Mouse (Mus musculus): ENCODE data around the gene Prpf6. TPM values are rescaled to one million over a fixed set of nuclear protein-coding genes. Genes with fewer than 3 reads are reported as not detected.

The Prpf6 gene
- polyA plus RNA-seq, 1 experiment from 2014 or later, result 62.9 TPM

- 3% methylated on average over 6 of the region's 6 CpGs for WGBS
- no peak for DNase-seq (ENCODE audit: low spot score)
- Histone ChIP-seq H3K36me3 (peaks cover 29% of the 10 kb centered on the region), H3K9me3 (no peaks in the 10 kb centered on the region), H3K4me1 (peaks cover 28% of the 10 kb centered on the region), H3K4me3 (peak overlapping the region; percentile 96), H3K27ac (peak overlapping the region; percentile 96), H3K27me3 (ENCODE audit: insufficient read depth, poor library complexity, severe bottlenecking) (no peaks in the 10 kb centered on the region)
These were observed 1.4 kb downstream of the Prpf6 start for GRCm38 (mm10) chr2:181593042-181593421.

- Histone ChIP-seq H3K27me3 (ENCODE audit: insufficient read depth, poor library complexity, severe bottlenecking) (no peaks in the 10 kb centered on the region), H3K36me3 (peaks cover 19% of the 10 kb centered on the region), H3K27ac (no peak overlapping the region), H3K9me3 (no peaks in the 10 kb centered on the region), H3K4me1 (peaks cover 38% of the 10 kb centered on the region), H3K4me3 (no peak overlapping the region)
- no peak for DNase-seq (ENCODE audit: low spot score)
These were observed 2.3 kb downstream of the Prpf6 start for GRCm38 (mm10) chr2:181593937-181594336.

- no peaks in the 10 kb centered on the region for H3K27me3 ChIP-seq (ENCODE audit: insufficient read depth, poor library complexity, severe bottlenecking)
- 83% methylated on average over 4 of the region's 4 CpGs for WGBS
- no peaks in the 10 kb centered on the region for H3K9me3 ChIP-seq
- no peak overlapping the region for H3K4me3 ChIP-seq
- peaks cover 8% of the 10 kb centered on the region for H3K36me3 ChIP-seq
- DNase-seq (ENCODE audit: low spot score), result no peak
- peaks cover 42% of the 10 kb centered on the region for H3K4me1 ChIP-seq
- H3K27ac ChIP-seq, result no peak overlapping the region
These were observed 3.5 kb downstream of the Prpf6 start for GRCm38 (mm10) chr2:181594946-181595696.

- 36% methylated on average over 6 of the region's 6 CpGs for WGBS
- Histone ChIP-seq H3K36me3 (no peaks in the 10 kb centered on the region), H3K9me3 (no peaks in the 10 kb centered on the region), H3K27ac (no peak overlapping the region), H3K4me1 (peaks cover 41% of the 10 kb centered on the region), H3K4me3 (no peak overlapping the region), H3K27me3 (ENCODE audit: insufficient read depth, poor library complexity, severe bottlenecking) (no peaks in the 10 kb centered on the region)
- no peak for DNase-seq (ENCODE audit: low spot score)
These were observed 4.7 kb downstream of the Prpf6 start for GRCm38 (mm10) chr2:181596221-181596960.

GRCm38 (mm10) chr2:181597378-181598061, 5.9 kb downstream of the Prpf6 start:
- H3K27me3 ChIP-seq (ENCODE audit: insufficient read depth, poor library complexity, severe bottlenecking), result no peaks in the 10 kb centered on the region
- no peaks in the 10 kb centered on the region for H3K9me3 ChIP-seq
- H3K27ac ChIP-seq, result no peak overlapping the region
- DNase-seq (ENCODE audit: low spot score), result no peak
- H3K36me3 ChIP-seq, result no peaks in the 10 kb centered on the region
- no peak overlapping the region for H3K4me3 ChIP-seq
- 57% methylated on average over 7 of the region's 7 CpGs for WGBS
- peaks cover 37% of the 10 kb centered on the region for H3K4me1 ChIP-seq

GRCm38 (mm10) chr2:181598454-181599351, 7.0 kb downstream of the Prpf6 start, which contains the start of gene Samd10:
TSS of gene Samd10 (minus strand) at chr2:181599212.
- H3K4me1 ChIP-seq, result peaks cover 30% of the 10 kb centered on the region
- peak within 1 kb of the TSS; percentile 85 for H3K27ac ChIP-seq
- no peaks in the 10 kb centered on the region for H3K9me3 ChIP-seq
- H3K4me3 ChIP-seq, result peak within 1 kb of the TSS; percentile 76
- peak; percentile 89 for DNase-seq (ENCODE audit: low spot score)
- H3K27me3 ChIP-seq (ENCODE audit: insufficient read depth, poor library complexity, severe bottlenecking), result no peaks in the 10 kb centered on the region
- H3K36me3 ChIP-seq, result no peaks in the 10 kb centered on the region
- 3% methylated on average over 71 of the region's 71 CpGs for WGBS

- no peaks in the 10 kb centered on the region for H3K9me3 ChIP-seq
- 71% methylated on average over 6 of the region's 6 CpGs for WGBS
- peak overlapping the region; percentile 81 for H3K4me3 ChIP-seq
- DNase-seq (ENCODE audit: low spot score), result no peak
- peak overlapping the region; percentile 87 for H3K27ac ChIP-seq
- peaks cover 30% of the 10 kb centered on the region for H3K4me1 ChIP-seq
- 0 out of 2 replicates have a peak, but pooled peaks cover 2% of the 10 kb centered on the region for H3K36me3 ChIP-seq
- H3K27me3 ChIP-seq (ENCODE audit: insufficient read depth, poor library complexity, severe bottlenecking), result no peaks in the 10 kb centered on the region
These were observed 8.6 kb downstream of the Prpf6 start for GRCm38 (mm10) chr2:181600226-181600758.

- WGBS, result 2% methylated on average over 57 of the region's 57 CpGs
- Histone ChIP-seq H3K9me3 (no peaks in the 10 kb centered on the region), H3K4me1 (peaks cover 30% of the 10 kb centered on the region), H3K27ac (peak overlapping the region; percentile 87), H3K4me3 (peak overlapping the region; percentile 81), H3K27me3 (ENCODE audit: insufficient read depth, poor library complexity, severe bottlenecking) (no peaks in the 10 kb centered on the region), H3K36me3 (0 out of 2 replicates have a peak, but pooled peaks cover 2% of the 10 kb centered on the region)
- peak; percentile 98 for DNase-seq (ENCODE audit: low spot score)
These were observed 9.4 kb downstream of the Prpf6 start for GRCm38 (mm10) chr2:181600828-181601750.

- no peaks in the 10 kb centered on the region for H3K9me3 ChIP-seq
- H3K27me3 ChIP-seq (ENCODE audit: insufficient read depth, poor library complexity, severe bottlenecking), result no peaks in the 10 kb centered on the region
- H3K4me1 ChIP-seq, result peaks cover 30% of the 10 kb centered on the region
- peak overlapping the region; percentile 81 for H3K4me3 ChIP-seq
- peak overlapping the region; percentile 87 for H3K27ac ChIP-seq
- H3K36me3 ChIP-seq, result 0 out of 2 replicates have a peak, but pooled peaks cover 2% of the 10 kb centered on the region
- WGBS, result 29% methylated on average over 10 of the region's 10 CpGs
- DNase-seq (ENCODE audit: low spot score), result no peak
These were observed 10.1 kb downstream of the Prpf6 start for GRCm38 (mm10) chr2:181601751-181602145.

- peak overlapping the region; percentile 81 for H3K4me3 ChIP-seq
- 71% methylated on average over 4 of the region's 4 CpGs for WGBS
- H3K27ac ChIP-seq, result no peak overlapping the region
These were observed 10.7 kb downstream of the Prpf6 start for GRCm38 (mm10) chr2:181602367-181602766.

GRCm38 (mm10) chr2:181618761-181619495, 27.3 kb downstream of the Prpf6 start:
- 88% methylated on average over 5 of the region's 5 CpGs for WGBS
- no peaks in the 10 kb centered on the region for H3K9me3 ChIP-seq
- H3K4me3 ChIP-seq, result no peak overlapping the region
- H3K27ac ChIP-seq, result no peak overlapping the region
- no peak for DNase-seq (ENCODE audit: low spot score)
- peaks cover 64% of the 10 kb centered on the region for H3K36me3 ChIP-seq
- no peaks in the 10 kb centered on the region for H3K4me1 ChIP-seq
- no peaks in the 10 kb centered on the region for H3K27me3 ChIP-seq (ENCODE audit: insufficient read depth, poor library complexity, severe bottlenecking)

More at GRCm38 (mm10) chr2:181602367-181602766, 10.7 kb downstream of the Prpf6 start:
- no peaks in the 10 kb centered on the region for H3K9me3 ChIP-seq
- peaks cover 30% of the 10 kb centered on the region for H3K4me1 ChIP-seq
- peaks cover 2% of the 10 kb centered on the region; the same call in 1 of the 2 replicates for H3K36me3 ChIP-seq
- H3K27me3 ChIP-seq (ENCODE audit: insufficient read depth, poor library complexity, severe bottlenecking), result no peaks in the 10 kb centered on the region
- DNase-seq (ENCODE audit: low spot score), result no peak

Measured in heart, embryonic 10.5 days (tissue).